Mouse (Mus musculus) heart, postnatal 36 days (tissue): ENCODE results near the gene Slc37a4. TPM values are rescaled to one million over a fixed set of nuclear protein-coding genes. Genes with fewer than 3 reads are reported as not detected.
"Not testable (repeated sequence)": the region's sequence is repeated elsewhere in the genome, so short reads cannot be mapped to it uniquely, and the experiment has no call there.

Experiments
- DNase-seq, 2 experiments: peaks; one replicate each; pipeline ENCODE4 v3.0.0; 2021 to 2022
- intact Hi-C: fragments of 180-260 bp; cut with DNase I; formaldehyde crosslinking; loops from one replicate; pipeline ENCODE4 v1.15.1; 2025
- microRNA-seq, 2 experiments: library from miRNA; unstranded; fragments of <30 nt; microRNA quantifications; one replicate each; pipeline ENCODE4 v1.2.0; 2021; ENCODE audit warnings: borderline number of aligned reads in 2 of 2
- total RNA-seq, 2 experiments: library from RNA; stranded (reverse); gene quantifications; 2 replicates each; pipeline ENCODE4 v1.2.3; 2021

Slc37a4 gene
- total RNA-seq, 2 experiments from 2014 or later = 21.5 to 24.0 TPM

DNA sequence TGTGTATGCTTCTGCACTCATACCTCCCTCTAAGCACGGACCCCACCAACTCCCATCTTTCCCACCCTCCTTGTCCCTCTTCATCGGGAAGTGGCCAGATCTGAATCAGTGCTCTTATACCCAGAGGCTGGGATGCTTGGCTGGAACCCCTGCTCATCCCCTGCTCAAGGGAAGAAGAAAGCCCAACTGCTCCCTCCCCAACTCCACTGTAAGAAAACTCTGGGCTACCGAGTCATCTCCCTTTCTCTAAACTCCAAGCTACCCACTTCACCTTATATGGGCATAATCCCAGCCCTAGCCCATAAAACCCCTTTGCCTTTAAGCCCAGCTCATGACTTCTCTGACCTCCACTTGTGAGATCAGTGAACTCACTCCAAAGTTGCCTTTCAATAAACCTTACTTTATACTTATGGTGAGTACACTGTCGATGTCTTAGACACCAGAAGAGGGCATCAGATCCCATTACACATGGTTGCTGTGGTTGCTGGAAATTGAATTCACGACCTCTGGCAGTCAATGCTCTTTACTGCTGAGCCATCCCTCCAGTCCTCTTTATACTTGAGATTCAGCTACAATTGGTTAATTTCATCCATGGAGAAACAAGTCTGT is 36.0 kb downstream of the Slc37a4 start:
- intact Hi-C loops = no loop called here
- DNase-seq = no peak

DNA sequence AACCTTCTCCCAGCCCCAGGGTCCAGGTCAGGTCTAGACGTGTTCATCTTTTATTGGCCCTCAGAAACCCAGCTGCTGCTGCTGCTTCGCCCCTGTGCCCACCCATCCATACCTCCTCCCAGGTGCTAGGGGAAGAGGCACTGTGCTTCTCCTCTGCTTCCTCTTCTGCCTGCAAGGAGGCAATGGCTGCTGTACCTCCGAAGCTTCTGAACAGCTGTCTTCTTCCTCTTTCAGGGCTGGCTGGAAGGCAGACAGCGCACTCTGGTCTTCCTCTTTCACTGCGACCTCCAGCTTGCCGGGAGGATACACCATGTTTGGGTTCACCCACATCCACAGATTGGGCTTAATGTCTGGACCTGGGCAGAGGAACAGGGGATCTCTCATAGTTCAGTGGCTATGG is 39.1 kb downstream of the Slc37a4 start:
- no peak for DNase-seq

DNA sequence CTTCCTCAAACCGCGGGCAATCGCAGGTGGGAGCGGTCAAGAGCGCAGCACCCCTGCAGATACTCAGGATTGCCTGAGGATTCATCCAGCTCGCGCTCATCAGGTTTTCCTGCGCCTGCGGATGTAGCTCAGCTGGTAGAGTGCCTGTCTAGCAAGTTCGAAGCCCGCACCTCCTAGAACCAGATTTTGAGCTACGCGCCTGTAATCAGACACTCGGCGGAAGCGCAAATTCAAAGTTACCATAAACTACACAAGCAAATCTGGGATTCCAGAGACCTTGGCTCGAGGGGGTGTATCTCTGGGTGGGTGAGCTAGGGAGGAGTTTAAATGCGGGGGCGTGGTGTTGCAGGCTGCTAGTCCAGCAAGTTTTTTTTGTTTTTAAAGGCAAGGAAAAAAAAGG is 44.3 kb downstream of the Slc37a4 start, which contains the start of gene Foxr1:
Foxr1 (minus strand) TSS at position 176 of the 400 bp plus-strand sequence.
- no peak for DNase-seq

More for the DNA sequence above, 39.1 kb downstream of the Slc37a4 start:
- intact Hi-C loops = no loop called here

DNA sequence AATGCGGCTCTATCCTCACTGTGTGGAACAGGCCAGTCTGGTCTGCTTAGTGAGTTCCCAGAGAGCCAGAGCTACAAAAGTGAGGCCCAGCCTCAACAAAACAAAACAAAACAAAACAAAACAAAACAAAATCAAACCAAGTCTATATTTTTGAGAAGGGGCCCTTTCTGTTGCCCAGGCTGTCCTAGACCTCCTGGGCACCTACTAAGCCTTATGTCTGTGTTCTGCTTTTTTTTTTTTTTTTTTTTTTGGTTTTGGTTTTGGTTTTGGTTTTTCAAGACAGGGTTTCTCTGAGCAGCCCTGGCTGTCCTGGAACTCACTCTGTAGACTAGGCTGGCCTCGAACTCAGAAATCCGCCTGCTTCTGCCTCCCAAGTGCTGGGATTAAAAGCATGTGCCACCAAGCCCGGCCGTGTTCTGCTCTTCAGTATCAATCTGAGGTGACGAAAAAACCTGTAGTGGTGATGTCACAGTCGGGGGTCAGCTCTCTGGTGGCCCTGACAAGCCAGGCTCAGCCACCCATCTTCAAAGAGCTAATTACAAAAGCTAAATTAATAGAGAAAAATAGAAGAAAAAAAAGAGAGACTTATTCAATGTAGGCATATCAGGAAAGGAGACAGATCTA is 47.9 kb downstream of the Slc37a4 start:
- intact Hi-C loops, DNase-seq: not testable (repeated sequence)

More for the DNA sequence above, 44.3 kb downstream of the Slc37a4 start, which contains the start of gene Foxr1:
- intact Hi-C loops = no loop called here

DNA sequence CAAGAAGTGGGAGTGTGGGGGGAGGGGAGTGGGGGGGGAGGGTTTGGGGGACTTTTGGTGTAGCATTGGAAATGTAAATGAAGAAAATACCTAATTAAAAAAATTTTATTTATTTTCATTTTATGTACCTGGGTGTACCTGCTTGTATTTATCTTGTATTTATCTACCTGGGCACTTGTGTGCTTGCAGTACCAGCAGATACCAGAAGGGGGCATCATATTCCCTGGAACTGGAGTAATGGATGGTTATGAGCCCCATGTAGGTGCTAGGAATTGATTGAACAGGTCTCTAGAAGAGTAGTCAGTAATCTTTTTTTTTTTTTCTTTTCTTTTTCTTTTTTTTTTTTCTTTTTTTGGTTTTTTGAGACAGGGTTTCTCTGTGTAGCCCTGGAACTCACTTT is 53.7 kb downstream of the Slc37a4 start:
- no peak for DNase-seq
- intact Hi-C loops = no loop called here

Small RNA genes lying within 50 kb of the gene (microRNA-seq; reads per million reads assigned to microRNA genes)
- gene Mir7085 = 2.0 to 2.2 reads per million in 2 experiments

Other genes with a start within 250 kb of the Slc37a4 start
- gene Cbl, start 162.8 kb upstream of the Slc37a4 start, total RNA-seq = 10 to 100 TPM; 17.7 to 22.6 TPM
- gene Ccdc153, start 156.2 kb upstream of the Slc37a4 start, total RNA-seq = not detected
- gene Pdzd3, start 145.4 kb upstream of the Slc37a4 start, total RNA-seq = 1 to 10 TPM; 3.5 to 4.3 TPM
- 10 to 100 TPM; 19.6 to 24.5 TPM for gene Nlrx1, start 128.3 kb upstream of the Slc37a4 start, total RNA-seq
- gene Abcg4, start 108.2 kb upstream of the Slc37a4 start, total RNA-seq = under 1 TPM; 0.69 to 0.79 TPM
- gene Hinfp, start 91.2 kb upstream of the Slc37a4 start, total RNA-seq = 1 to 10 TPM; 7.8 to 8.7 TPM
- gene C2cd2l, start 76.6 kb upstream of the Slc37a4 start, total RNA-seq = 10 to 100 TPM; 14.0 to 14.2 TPM
- gene Dpagt1, start 70.8 kb upstream of the Slc37a4 start, total RNA-seq = 10 to 100 TPM; 18.6 to 22.4 TPM
- 10 to 100 TPM; 13.3 to 13.6 TPM for gene H2afx, start 62.2 kb upstream of the Slc37a4 start, total RNA-seq
- 10 to 100 TPM; 41.1 to 49.8 TPM for gene Hmbs, start 52.6 kb upstream of the Slc37a4 start, total RNA-seq
- 10 to 100 TPM; 16.8 to 18.8 TPM for gene Vps11, start 35.2 kb upstream of the Slc37a4 start, total RNA-seq
- gene Hyou1, start 17.4 kb upstream of the Slc37a4 start, total RNA-seq = 10 to 100 TPM; 46.0 to 68.1 TPM
- 100 to 1,000 TPM; 793 to 858 TPM for gene Rps25, start 10.3 kb downstream of the Slc37a4 start, total RNA-seq
- gene Trappc4, start 10.7 kb downstream of the Slc37a4 start, total RNA-seq = 10 to 100 TPM; 33.0 to 36.3 TPM
- gene Ccdc84, start 21.7 kb downstream of the Slc37a4 start, total RNA-seq = 1 to 10 TPM; 8.1 to 8.8 TPM
- not detected for gene Foxr1, start 44.3 kb downstream of the Slc37a4 start, total RNA-seq
- not detected for gene Upk2, start 58.1 kb downstream of the Slc37a4 start, total RNA-seq
- 10 to 100 TPM; 44.6 to 59.4 TPM for gene Bcl9l, start 86.0 kb downstream of the Slc37a4 start, total RNA-seq
- under 1 TPM; 0.22 to 0.47 TPM for gene Cxcr5, start 165.0 kb downstream of the Slc37a4 start, total RNA-seq
- gene Ddx6, start 208.0 kb downstream of the Slc37a4 start, total RNA-seq = 10 to 100 TPM; 82.0 to 85.0 TPM